Mouse (Mus musculus): ENCODE measurements around the gene Exd2. TPM values are rescaled to one million over a fixed set of nuclear protein-coding genes. Genes with fewer than 3 reads are reported as not detected.
"Not testable (repeated sequence)": the region's sequence is repeated elsewhere in the genome, so short reads cannot be mapped to it uniquely, and the experiment has no call there.

Exd2 gene
- 2.2 and 9.6 TPM in 2 replicates for total RNA-seq (2015; ENCODE audit: low replicate concordance)
- total RNA-seq (2017; ENCODE audit: low replicate concordance), result 0.77 and 21.9 TPM in 2 replicates

GRCm38 (mm10) chr12:80462942-80463651 lies at the start of gene Exd2:
Gene Exd2 (plus strand): TSS chr12:80463095.
- ATAC-seq (replicated peaks; ENCODE audit: low FRiP score, poor library complexity, severe bottlenecking), result peak; percentile 95

GRCm38 (mm10) chr12:80415100-80415499 lies 47.8 kb upstream of the Exd2 start:
- ATAC-seq (replicated peaks; ENCODE audit: low FRiP score, poor library complexity, severe bottlenecking), result no peak

GRCm38 (mm10) chr12:80427683-80428082 lies 35.2 kb upstream of the Exd2 start:
- ATAC-seq (replicated peaks; ENCODE audit: low FRiP score, poor library complexity, severe bottlenecking), result no peak

- no peak for ATAC-seq (replicated peaks; ENCODE audit: low FRiP score, poor library complexity, severe bottlenecking)
These were observed 29.6 kb upstream of the Exd2 start for GRCm38 (mm10) chr12:80433266-80433665.

GRCm38 (mm10) chr12:80434601-80434960 lies 28.3 kb upstream of the Exd2 start:
- no peak for ATAC-seq (replicated peaks; ENCODE audit: low FRiP score, poor library complexity, severe bottlenecking)

- peak; percentile 49 for ATAC-seq (replicated peaks; ENCODE audit: low FRiP score, poor library complexity, severe bottlenecking)
These were observed 27.8 kb upstream of the Exd2 start for GRCm38 (mm10) chr12:80434961-80435691.

- ATAC-seq (replicated peaks; ENCODE audit: low FRiP score, poor library complexity, severe bottlenecking), result peak; percentile 9; the same call in 1 of the 2 replicates
These were observed 27.0 kb upstream of the Exd2 start for GRCm38 (mm10) chr12:80435887-80436286.

GRCm38 (mm10) chr12:80436336-80436976 lies 26.4 kb upstream of the Exd2 start, which contains the start of gene Dcaf5:
Gene Dcaf5 (minus strand): TSS chr12:80436601.
- peak; percentile 95 for ATAC-seq (replicated peaks; ENCODE audit: low FRiP score, poor library complexity, severe bottlenecking)

GRCm38 (mm10) chr12:80437051-80437675 lies 25.7 kb upstream of the Exd2 start:
- no peak for ATAC-seq (replicated peaks; ENCODE audit: low FRiP score, poor library complexity, severe bottlenecking)

- no peak for ATAC-seq (replicated peaks; ENCODE audit: low FRiP score, poor library complexity, severe bottlenecking)
These were observed 21.9 kb upstream of the Exd2 start for GRCm38 (mm10) chr12:80440957-80441356.

GRCm38 (mm10) chr12:80444525-80445109 lies 18.3 kb upstream of the Exd2 start:
- ATAC-seq (replicated peaks; ENCODE audit: low FRiP score, poor library complexity, severe bottlenecking), result no peak

- ATAC-seq (replicated peaks; ENCODE audit: low FRiP score, poor library complexity, severe bottlenecking), result no peak
These were observed 9.4 kb upstream of the Exd2 start for GRCm38 (mm10) chr12:80453506-80453905.

- ATAC-seq (replicated peaks; ENCODE audit: low FRiP score, poor library complexity, severe bottlenecking), result no peak
These were observed 4.9 kb upstream of the Exd2 start for GRCm38 (mm10) chr12:80458033-80458432.

GRCm38 (mm10) chr12:80462292-80462896 lies 501 bp upstream of the Exd2 start:
- ATAC-seq (replicated peaks; ENCODE audit: low FRiP score, poor library complexity, severe bottlenecking), result not testable (repeated sequence)

GRCm38 (mm10) chr12:80463666-80464269 lies 873 bp downstream of the Exd2 start:
- ATAC-seq (replicated peaks; ENCODE audit: low FRiP score, poor library complexity, severe bottlenecking), result no peak

GRCm38 (mm10) chr12:80470206-80470605 lies 7.3 kb downstream of the Exd2 start:
- no peak for ATAC-seq (replicated peaks; ENCODE audit: low FRiP score, poor library complexity, severe bottlenecking)

- no peak for ATAC-seq (replicated peaks; ENCODE audit: low FRiP score, poor library complexity, severe bottlenecking)
These were observed 9.0 kb downstream of the Exd2 start for GRCm38 (mm10) chr12:80471926-80472325.

GRCm38 (mm10) chr12:80473731-80474130 lies 10.8 kb downstream of the Exd2 start:
- ATAC-seq (replicated peaks; ENCODE audit: low FRiP score, poor library complexity, severe bottlenecking), result no peak

GRCm38 (mm10) chr12:80479986-80480385 lies 17.1 kb downstream of the Exd2 start:
- ATAC-seq (replicated peaks; ENCODE audit: low FRiP score, poor library complexity, severe bottlenecking), result no peak
